Mouse (Mus musculus): ENCODE measurements around the gene Gal3st4.

DNA sequence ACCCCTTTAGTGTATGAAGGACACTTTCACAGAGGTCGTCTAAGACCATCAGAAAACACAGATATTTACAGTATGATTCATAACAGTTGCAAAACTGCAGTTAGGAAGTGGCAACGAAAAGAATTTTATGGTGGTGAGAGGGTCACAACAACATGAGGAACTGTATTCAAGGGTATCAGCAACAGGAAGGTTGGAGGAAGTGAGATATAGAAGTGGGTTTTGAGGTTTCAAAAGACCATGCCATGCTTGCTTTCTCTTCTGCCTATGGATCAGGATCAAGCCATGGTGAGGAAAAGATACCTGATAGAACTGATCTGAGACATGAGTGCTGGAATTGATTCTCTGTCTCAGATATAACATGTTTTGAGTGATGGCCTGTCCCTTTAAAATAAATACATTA, 45.3 kb downstream of the Gal3st4 start:
- TF ChIP-seq CTCF (IDR thresholded peaks at IDR 0.05; ENCODE audit: insufficient read depth, low read depth, low read length), result no peak
- no peak for TF ChIP-seq POLR2A (IDR thresholded peaks at IDR 0.05; ENCODE audit: insufficient read depth, low read depth, low read length)
